Comparison of ENCODE assay signal across 28 mouse cellular contexts in the genomic region with DNA sequence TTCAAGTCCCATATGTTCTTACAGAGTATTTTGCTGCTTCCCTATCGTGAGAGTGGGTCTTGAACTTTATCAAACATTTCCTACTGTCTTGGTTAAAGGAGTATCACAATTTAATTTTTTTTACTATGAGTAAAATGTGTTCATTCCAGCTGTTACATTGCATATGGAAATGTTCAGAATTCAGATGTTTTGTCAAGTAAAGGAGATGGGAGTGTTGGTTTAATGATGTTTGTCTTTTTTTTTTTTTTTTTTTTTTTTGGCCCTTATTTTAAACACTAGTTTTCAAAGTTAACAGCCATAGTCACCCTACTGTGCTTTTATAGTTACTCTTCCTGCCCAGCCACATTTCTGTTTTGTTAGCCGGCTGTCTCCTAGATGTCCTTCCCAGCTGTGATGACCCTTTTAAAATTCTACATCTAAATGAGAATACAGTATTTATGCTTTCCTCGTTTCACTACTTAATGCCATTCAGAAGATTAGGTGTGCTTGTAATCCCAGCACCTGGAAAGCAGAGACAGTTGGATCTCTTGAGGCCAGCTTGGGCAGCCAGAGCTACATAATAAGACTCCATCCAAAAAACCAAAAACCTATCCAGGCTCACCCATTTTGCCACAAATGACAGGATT.
"Had no signal": no experiment of that assay in that cellular context is flagged by ENCODE, and none has a peak within 500 bp of the region (broad histone marks: within the 10 kb centered on the region; RNA-seq: fewer than 3 reads in every experiment).

No protein-coding gene starts in this region.

- H3K4me3 ChIP-seq: heart, embryonic 10.5 days; heart, embryonic 12.5 days; hindbrain, embryonic 10.5 days; hindbrain, embryonic 12.5 days; intestine, embryonic 15.5 days; layer of hippocampus, adult 2 months; left cerebral cortex, adult 2 months; limb, embryonic 10.5 days; limb, embryonic 12.5 days; liver, embryonic 13.5 days; liver, embryonic 15.5 days had no signal

- ATAC-seq: hindbrain, embryonic 16.5 days; inflammation-experienced regulatory T-cells, adult 6 months; intestine, embryonic 15.5 days; intestine, postnatal 0 days; liver, postnatal 0 days had no signal

- H3K4me1 ChIP-seq: heart, embryonic 10.5 days; intestine, embryonic 15.5 days; limb, embryonic 12.5 days had no signal

- H3K27me3 ChIP-seq: heart, embryonic 12.5 days; hindbrain, embryonic 12.5 days; intestine, embryonic 15.5 days; limb, embryonic 12.5 days; liver, embryonic 13.5 days; liver, embryonic 15.5 days had no signal

- DNase-seq: gastrocnemius, postnatal 14 days; gastrocnemius, postnatal 36 days; heart, adult 11 months; heart, postnatal 10 days; heart, postnatal 4 days; kidney, adult 18-20 months; kidney, adult 8-10 months; kidney, postnatal 10 days; kidney, postnatal 25 days; kidney, postnatal 4 days; liver; liver, embryonic 13.5 days; liver, postnatal 0 days had no signal

- H3K9me3 ChIP-seq: heart, embryonic 10.5 days; heart, embryonic 12.5 days; hindbrain, embryonic 10.5 days; hindbrain, embryonic 12.5 days; intestine, embryonic 15.5 days; limb, embryonic 10.5 days; limb, embryonic 12.5 days; liver, embryonic 13.5 days; liver, embryonic 15.5 days had no signal

- H3K27ac ChIP-seq: heart, embryonic 10.5 days; hindbrain, embryonic 10.5 days; hindbrain, embryonic 12.5 days; hindbrain, embryonic 14.5 days; intestine, embryonic 15.5 days; layer of hippocampus, adult 2 months; left cerebral cortex, adult 2 months; limb, embryonic 10.5 days; limb, embryonic 12.5 days; liver, embryonic 13.5 days; liver, embryonic 15.5 days had no signal

- H3K4me2 ChIP-seq: heart, embryonic 12.5 days; hindbrain, embryonic 12.5 days; hindbrain, embryonic 14.5 days; intestine, embryonic 15.5 days; limb, embryonic 12.5 days; liver, embryonic 11.5 days; liver, embryonic 13.5 days; liver, embryonic 15.5 days had no signal

- H3K9ac ChIP-seq: heart, embryonic 12.5 days; hindbrain, embryonic 12.5 days; hindbrain, embryonic 14.5 days; intestine, embryonic 15.5 days; limb, embryonic 12.5 days; liver, embryonic 13.5 days; liver, embryonic 15.5 days; liver, postnatal 0 days had no signal

- H3K36me3 ChIP-seq: hindbrain, embryonic 12.5 days; intestine, embryonic 15.5 days had no signal
